Mouse (Mus musculus) midbrain, embryonic 13.5 days (tissue): ENCODE data around the gene Pde3a. TPM values are rescaled to one million over a fixed set of nuclear protein-coding genes. Genes with fewer than 3 reads are reported as not detected.

Source experiments
- ATAC-seq: fragments of 200-750 bp; cut with Nextera tagmentation; 2 replicates; pipeline ENCODE4 v1.8.0; 2017; ENCODE audit warnings: mild to moderate bottlenecking, moderate TSS enrichment, moderate library complexity
- H3K27ac ChIP-seq: fragments of 300-500 bp; sonication (generic); 2 replicates; pipeline ENCODE4 v1.5.1; 2015; ENCODE audit warnings: inconsistent platforms, mild to moderate bottlenecking, moderate library complexity
- H3K27me3 ChIP-seq: fragments of 300-500 bp; sonication (generic); 2 replicates; pipeline ENCODE4 v1.6.1; 2015; ENCODE audit warnings: mild to moderate bottlenecking, inconsistent platforms
- H3K36me3 ChIP-seq: fragments of 300-500 bp; sonication (generic); 2 replicates; pipeline ENCODE4 v1.6.1; 2015; ENCODE audit warnings: mild to moderate bottlenecking, inconsistent platforms
- H3K4me1 ChIP-seq: fragments of 300-500 bp; sonication (generic); replicated peaks from 2 replicates; pipeline ENCODE4 v1.6.1; 2015; ENCODE audit warnings: inconsistent platforms
- H3K4me2 ChIP-seq: fragments of 300-500 bp; sonication (generic); replicated peaks from 2 replicates; pipeline ENCODE4 v1.6.1; 2015; ENCODE audit warnings: moderate library complexity, mild to moderate bottlenecking, inconsistent platforms
- H3K4me3 ChIP-seq: fragments of 300-500 bp; sonication (generic); replicated peaks from 2 replicates; pipeline ENCODE4 v1.5.1; 2015; ENCODE audit warnings: mild to moderate bottlenecking, inconsistent platforms
- H3K9ac ChIP-seq: fragments of 300-500 bp; sonication (generic); replicated peaks from 2 replicates; pipeline ENCODE4 v1.6.1; 2015; ENCODE audit warnings: mild to moderate bottlenecking, inconsistent platforms
- H3K9me3 ChIP-seq: fragments of 300-500 bp; sonication (generic); 2 replicates; pipeline ENCODE4 v1.6.1; 2016; ENCODE audit warnings: mild to moderate bottlenecking, inconsistent platforms
- WGBS: fragments of 180-500 bp; shearing (Covaris S2); methylation state at CpG from one replicate; pipeline ENCODE4 v1.1.7; 2015; 5-methylcytosine and 5-hydroxymethylcytosine counted together
- polyA plus RNA-seq: library from polyadenylated mRNA; unstranded; fragments of >200 nt; fragmentation: Nextera tagmentation; extraction: Ambion mirVana; gene quantifications from 2 replicates; pipeline ENCODE4 v1.2.1, GENCODE M21; 2015

Pde3a gene
- polyA plus RNA-seq, 1 experiment from 2014 or later = 1.9 TPM

- Histone ChIP-seq H3K27ac (no peak overlapping the region), H3K36me3 (no peaks in the 10 kb centered on the region), H3K4me1 (peaks cover 8% of the 10 kb centered on the region; the same call in 1 of the 2 replicates), H3K27me3 (peaks cover 4% of the 10 kb centered on the region; the same call in 1 of the 2 replicates), H3K4me3 (no peak overlapping the region), H3K9ac (no peak overlapping the region), H3K9me3 (no peaks in the 10 kb centered on the region), H3K4me2 (no peak overlapping the region)
- ATAC-seq = peak; percentile 74
- 64% methylated on average over 10 of the region's 10 CpGs for WGBS
These were observed 236.4 kb downstream of the Pde3a start for GRCm38 (mm10) chr6:141485302-141486021.

- H3K4me3 ChIP-seq = no peak overlapping the region
- H3K9ac ChIP-seq = no peak overlapping the region
- H3K36me3 ChIP-seq = no peaks in the 10 kb centered on the region
- WGBS = 61% methylated on average over 7 of the region's 7 CpGs
- peaks cover 8% of the 10 kb centered on the region; the same call in 1 of the 2 replicates for H3K4me1 ChIP-seq
- H3K4me2 ChIP-seq = no peak overlapping the region
- peak; percentile 80 for ATAC-seq
- peaks cover 9% of the 10 kb centered on the region; the same call in 1 of the 2 replicates for H3K27me3 ChIP-seq
- H3K9me3 ChIP-seq = no peaks in the 10 kb centered on the region
- no peak overlapping the region for H3K27ac ChIP-seq
These were observed 238.2 kb downstream of the Pde3a start for GRCm38 (mm10) chr6:141487266-141487665.

- no peak overlapping the region for H3K27ac ChIP-seq
- 17% methylated on average over 11 of the region's 11 CpGs for WGBS
- H3K27me3 ChIP-seq = peaks cover 15% of the 10 kb centered on the region
- H3K4me1 ChIP-seq = peaks cover 8% of the 10 kb centered on the region; the same call in 1 of the 2 replicates
- H3K4me2 ChIP-seq = no peak overlapping the region
- H3K4me3 ChIP-seq = no peak overlapping the region
- ATAC-seq = no peak
- no peaks in the 10 kb centered on the region for H3K36me3 ChIP-seq
- no peak overlapping the region for H3K9ac ChIP-seq
- no peaks in the 10 kb centered on the region for H3K9me3 ChIP-seq
These were observed 239.6 kb downstream of the Pde3a start for GRCm38 (mm10) chr6:141488619-141489018.

- Histone ChIP-seq H3K4me1 (peaks cover 18% of the 10 kb centered on the region), H3K9ac (no peak overlapping the region), H3K9me3 (no peaks in the 10 kb centered on the region), H3K4me3 (no peak overlapping the region), H3K4me2 (no peak overlapping the region), H3K36me3 (no peaks in the 10 kb centered on the region), H3K27me3 (peaks cover 14% of the 10 kb centered on the region; the same call in 1 of the 2 replicates), H3K27ac (peak overlapping the region; percentile 49; the same call in 1 of the 2 replicates)
- 55% methylated on average over 4 of the region's 4 CpGs for WGBS
- ATAC-seq = no peak; the same call in 1 of the 2 replicates
These were observed 245.8 kb downstream of the Pde3a start for GRCm38 (mm10) chr6:141494909-141495308.

GRCm38 (mm10) chr6:141495634-141496418 lies 246.8 kb downstream of the Pde3a start:
- Histone ChIP-seq H3K27ac (peak overlapping the region; percentile 49), H3K4me3 (no peak overlapping the region), H3K9ac (no peak overlapping the region), H3K36me3 (no peaks in the 10 kb centered on the region), H3K9me3 (no peaks in the 10 kb centered on the region), H3K4me2 (0 out of 2 replicates have a peak overlapping the region, but pooled peaks have one; percentile 9), H3K27me3 (peaks cover 14% of the 10 kb centered on the region; the same call in 1 of the 2 replicates), H3K4me1 (peaks cover 18% of the 10 kb centered on the region)
- WGBS = 4% methylated on average over 13 of the region's 13 CpGs
- peak; percentile 94 for ATAC-seq

- Histone ChIP-seq H3K9me3 (no peaks in the 10 kb centered on the region), H3K9ac (no peak overlapping the region), H3K27me3 (0 out of 2 replicates have a peak, but pooled peaks cover 3% of the 10 kb centered on the region), H3K27ac (no peak overlapping the region), H3K36me3 (no peaks in the 10 kb centered on the region), H3K4me2 (no peak overlapping the region), H3K4me3 (no peak overlapping the region), H3K4me1 (peaks cover 18% of the 10 kb centered on the region)
- no peak for ATAC-seq
These were observed 250.4 kb downstream of the Pde3a start for GRCm38 (mm10) chr6:141499511-141499910.

- WGBS = 82% methylated on average over 3 of the region's 3 CpGs
- H3K27ac ChIP-seq = no peak overlapping the region
- ATAC-seq = no peak
- peaks cover 4% of the 10 kb centered on the region for H3K4me1 ChIP-seq
- H3K9ac ChIP-seq = no peak overlapping the region
- H3K36me3 ChIP-seq = no peaks in the 10 kb centered on the region
- 0 out of 2 replicates have a peak, but pooled peaks cover 3% of the 10 kb centered on the region for H3K27me3 ChIP-seq
- H3K4me3 ChIP-seq = no peak overlapping the region
- no peak overlapping the region for H3K4me2 ChIP-seq
- H3K9me3 ChIP-seq = no peaks in the 10 kb centered on the region
These were observed 252.1 kb downstream of the Pde3a start for GRCm38 (mm10) chr6:141501171-141501570.

GRCm38 (mm10) chr6:141522541-141522940 lies 273.5 kb downstream of the Pde3a start:
- Histone ChIP-seq H3K36me3 (no peaks in the 10 kb centered on the region), H3K9ac (no peak overlapping the region), H3K27me3 (no peaks in the 10 kb centered on the region), H3K4me1 (peaks cover 3% of the 10 kb centered on the region; the same call in 1 of the 2 replicates), H3K4me2 (no peak overlapping the region), H3K27ac (no peak overlapping the region), H3K9me3 (no peaks in the 10 kb centered on the region), H3K4me3 (no peak overlapping the region)
- ATAC-seq = no peak
- WGBS = 89% methylated on average over 2 of the region's 2 CpGs

GRCm38 (mm10) chr6:141523747-141524640 lies 274.9 kb downstream of the Pde3a start, which contains the start of gene Slco1c1:
Gene Slco1c1, plus strand, starts transcription at chr6:141524368.
- 61% methylated on average over 2 of the region's 2 CpGs for WGBS
- H3K9ac ChIP-seq = no peak within 1 kb of the TSS
- H3K4me2 ChIP-seq = no peak within 1 kb of the TSS
- H3K27me3 ChIP-seq = no peaks in the 10 kb centered on the region
- H3K4me1 ChIP-seq = peaks cover 3% of the 10 kb centered on the region; the same call in 1 of the 2 replicates
- H3K4me3 ChIP-seq = no peak within 1 kb of the TSS
- H3K36me3 ChIP-seq = no peaks in the 10 kb centered on the region
- H3K9me3 ChIP-seq = no peaks in the 10 kb centered on the region
- no peak for ATAC-seq
- no peak within 1 kb of the TSS for H3K27ac ChIP-seq

- no peaks in the 10 kb centered on the region for H3K27me3 ChIP-seq
- H3K4me2 ChIP-seq = no peak overlapping the region
- no peak overlapping the region for H3K9ac ChIP-seq
- no peak overlapping the region for H3K27ac ChIP-seq
- no peak for ATAC-seq
- peaks cover 3% of the 10 kb centered on the region; the same call in 1 of the 2 replicates for H3K4me1 ChIP-seq
- H3K4me3 ChIP-seq = no peak overlapping the region
- H3K9me3 ChIP-seq = no peaks in the 10 kb centered on the region
- WGBS = 42% methylated on average over 1 of the region's 1 CpGs
- H3K36me3 ChIP-seq = no peaks in the 10 kb centered on the region
These were observed 276.7 kb downstream of the Pde3a start for GRCm38 (mm10) chr6:141525787-141526186.

- no peaks in the 10 kb centered on the region for H3K27me3 ChIP-seq
- WGBS = 84% methylated on average over 6 of the region's 6 CpGs
- H3K4me2 ChIP-seq = no peak overlapping the region
- no peak overlapping the region for H3K27ac ChIP-seq
- ATAC-seq = no peak
- no peak overlapping the region for H3K9ac ChIP-seq
- no peaks in the 10 kb centered on the region for H3K36me3 ChIP-seq
- no peaks in the 10 kb centered on the region for H3K9me3 ChIP-seq
- H3K4me3 ChIP-seq = no peak overlapping the region
- H3K4me1 ChIP-seq = 0 out of 2 replicates have a peak, but pooled peaks cover under 1% of the 10 kb centered on the region
These were observed 281.8 kb downstream of the Pde3a start for GRCm38 (mm10) chr6:141530865-141531264.
